In genomic region chr7:116308632-116308991, GRCm38 (mm10) we compare ENCODE assay signal across 10 mouse cellular contexts. TPM values are rescaled to one million over a fixed set of nuclear protein-coding genes. Genes with fewer than 3 reads are reported as not detected.
DNase-seq lines count a peak whose midpoint lies in the region; ATAC-seq and TF ChIP-seq lines count a peak whose summit lies in the region.
"Had no signal": no experiment of that assay in that cellular context is flagged by ENCODE, and none has a peak within 500 bp of the region (broad histone marks: within the 10 kb centered on the region; RNA-seq: fewer than 3 reads in every experiment).

No protein-coding gene starts in this region.

- H3K4me1 ChIP-seq in heart, embryonic 14.5 days (ENCODE audit: control insufficient read depth in 2 of 2, insufficient read depth in 2 of 2, low read length in 2 of 2): peaks cover 14 to 18% of the 10 kb centered on the region in 2 experiments
- H3K4me1 ChIP-seq in intestine, embryonic 15.5 days (replicated peaks): 0 out of 2 replicates have a peak, but pooled peaks cover 10% of the 10 kb centered on the region
- peaks cover 7% of the 10 kb centered on the region for H3K4me1 ChIP-seq in liver, postnatal 0 days (ENCODE audit: insufficient read depth)

- TF ChIP-seq CTCF in liver, postnatal 0 days (IDR thresholded peaks at IDR 0.05; ENCODE audit: low read depth): no peak

- TF ChIP-seq EP300 in liver, postnatal 0 days (IDR thresholded peaks at IDR 0.05; ENCODE audit: low read depth): no peak

- peak overlapping the region; percentile 76 for H3K9ac ChIP-seq in heart, embryonic 14.5 days (ENCODE audit: low read length)
- H3K9ac ChIP-seq in intestine, embryonic 15.5 days: peak overlapping the region; percentile 46
- H3K9ac ChIP-seq in liver, postnatal 0 days (replicated peaks): peak overlapping the region; percentile 60

- no peaks in the 10 kb centered on the region for H3K9me3 ChIP-seq in heart, embryonic 14.5 days (ENCODE audit: control insufficient read depth, low read length)
- H3K9me3 ChIP-seq in intestine, embryonic 15.5 days: no peaks in the 10 kb centered on the region
- no peaks in the 10 kb centered on the region for H3K9me3 ChIP-seq in liver, postnatal 0 days (ENCODE audit: low read length)

- WGBS in heart, embryonic 14.5 days: 3% methylated on average over 15 of the region's 16 CpGs
- WGBS in intestine, embryonic 15.5 days: 4% methylated on average over 16 of the region's 16 CpGs
- 8% methylated on average over 15 of the region's 16 CpGs for WGBS in liver, postnatal 0 days (ENCODE audit: insufficient replicate concordance)

- intact Hi-C loops in heart, postnatal 14 days (cut with DNase I): no loop called here

- ATAC-seq in heart, embryonic 14.5 days (ENCODE audit: insufficient number of reproducible peaks, insufficient read depth, low FRiP score, low read depth): no peak
- ATAC-seq in intestine, embryonic 15.5 days: peak; percentile 84
- peak; percentile 9; the same call in 1 of the 2 replicates for ATAC-seq in liver, postnatal 0 days

- H3K27ac ChIP-seq in heart, embryonic 14.5 days (replicated peaks in 1 of 2; ENCODE audit: control insufficient read depth in 1 of 2, insufficient read depth in 1 of 2, low read depth in 2 of 2, low read length in 2 of 2): 0 out of 4 replicates have a peak overlapping the region, but pooled peaks of 1 of the 2 experiments have one; percentile 41
- H3K27ac ChIP-seq in intestine, embryonic 15.5 days: peak overlapping the region; percentile 91
- H3K27ac ChIP-seq in liver, postnatal 0 days (ENCODE audit: low read depth): 0 out of 2 replicates have a peak overlapping the region, but pooled peaks have one; percentile 74

- H3K4me2 ChIP-seq in heart, embryonic 14.5 days (ENCODE audit: low read length): peak overlapping the region; percentile 97
- H3K4me2 ChIP-seq in intestine, embryonic 15.5 days (replicated peaks): peak overlapping the region; percentile 96
- peak overlapping the region; percentile 95 for H3K4me2 ChIP-seq in liver, postnatal 0 days (ENCODE audit: low read depth, low read length)

- 0 out of 2 replicates have a peak, but pooled peaks cover 3% of the 10 kb centered on the region for H3K27me3 ChIP-seq in heart, embryonic 14.5 days (ENCODE audit: control insufficient read depth, insufficient read depth, low read length)
- peaks cover 3% of the 10 kb centered on the region; the same call in 1 of the 2 replicates for H3K27me3 ChIP-seq in intestine, embryonic 15.5 days (replicated peaks)
- peaks cover 20% of the 10 kb centered on the region for H3K27me3 ChIP-seq in liver, postnatal 0 days (ENCODE audit: insufficient read depth, low read length)
- H3K27me3 ChIP-seq: Patski had no signal

- no peak for DNase-seq in heart, postnatal 14 days
- DNase-seq in embryo, embryonic 10.5 days (ENCODE audit: low spot score): peak; percentile 57
- no peak for DNase-seq in liver, postnatal 0 days
- peak; percentile 30 to 35 for DNase-seq in thymus, postnatal 10 days (ENCODE audit: low spot score in 2 of 2)
- DNase-seq in cerebellum, adult 9-10 months: no peak
- no peak for DNase-seq in right cerebral cortex, postnatal 25 days

- H3K4me3 ChIP-seq in heart, embryonic 14.5 days (ENCODE audit: control insufficient read depth in 1 of 2, insufficient read depth in 1 of 2, low read depth in 1 of 2, low read length in 2 of 2): peak overlapping the region; percentile 83 to 84
- peak overlapping the region; percentile 68 for H3K4me3 ChIP-seq in intestine, embryonic 15.5 days (replicated peaks)
- peak overlapping the region; percentile 75 for H3K4me3 ChIP-seq in liver, postnatal 0 days (ENCODE audit: low read depth, low read length)
- H3K4me3 ChIP-seq: myocyte had no signal

- no peaks in the 10 kb centered on the region for H3K36me3 ChIP-seq in heart, embryonic 14.5 days (ENCODE audit: control insufficient read depth, insufficient read depth, low read length)
- H3K36me3 ChIP-seq in intestine, embryonic 15.5 days: no peaks in the 10 kb centered on the region
- no peaks in the 10 kb centered on the region for H3K36me3 ChIP-seq in liver, postnatal 0 days (replicated peaks; ENCODE audit: insufficient read depth, low read length)

RNA-seq across cellular contexts. Expression of gene Plekha7, which starts 0.4 kb away (rescaled TPM):
- polyA plus RNA-seq in heart, embryonic 14.5 days (2014; fragmentation: Nextera tagmentation; extraction: Ambion mirVana): 26.1 and 28.0 TPM in 2 replicates
- 1 to 10 TPM; 5.9 to 9.1 TPM for total RNA-seq in heart, postnatal 14 days (2021)
- 21.1 and 21.4 TPM in 2 replicates for polyA plus RNA-seq in intestine, embryonic 15.5 days (2015; fragmentation: Nextera tagmentation; extraction: Ambion mirVana)
- polyA plus RNA-seq in liver, postnatal 0 days (2015; fragmentation: Nextera tagmentation; extraction: Ambion mirVana): 1.5 and 1.8 TPM in 2 replicates

RNA-seq across cellular contexts. Expression of gene Rps13, which starts 25.4 kb away (rescaled TPM):
- polyA plus RNA-seq in heart, embryonic 14.5 days (2014; fragmentation: Nextera tagmentation; extraction: Ambion mirVana): 624 and 675 TPM in 2 replicates
- total RNA-seq in heart, postnatal 14 days (2021): 100 to 1,000 TPM; 300 to 317 TPM
- 829 and 865 TPM in 2 replicates for polyA plus RNA-seq in intestine, embryonic 15.5 days (2015; fragmentation: Nextera tagmentation; extraction: Ambion mirVana)
- polyA plus RNA-seq in liver, postnatal 0 days (2015; fragmentation: Nextera tagmentation; extraction: Ambion mirVana): 425 and 427 TPM in 2 replicates

Comparison
In these comparisons a context has a peak if more than half of its experiments do, and no peak if none do; other contexts are left out.
1. DNase-seq: peak in embryo, embryonic 10.5 days (single experiment) and thymus, postnatal 10 days (2 of 2); none in heart, postnatal 14 days (0 of 2), liver, postnatal 0 days (single experiment), cerebellum, adult 9-10 months (single experiment) and right cerebral cortex, postnatal 25 days (single experiment).
2. Peak in every context shown above with its lines, with median percentiles within 50 percentile points of each other: H3K4me2 ChIP-seq, H3K4me3 ChIP-seq and H3K9ac ChIP-seq.